Mouse (Mus musculus) R1 (cell line): ENCODE measurements around the gene AW551984.

Experiments
- DNase-seq: peaks from one replicate; pipeline ENCODE4 v3.0.0-alpha.2; 2018; ENCODE audit warnings: low read depth, low spot score

The AW551984 gene

GRCm38 (mm10) chr9:39603999-39604453 is at the start of gene AW551984:
Gene AW551984, minus strand, starts transcription at chr9:39604403.
- peak; percentile 30 for DNase-seq

- no peak for DNase-seq
Observed at GRCm38 (mm10) chr9:39647382-39647781, 43.2 kb upstream of the AW551984 start.

GRCm38 (mm10) chr9:39644785-39645184 is 40.6 kb upstream of the AW551984 start, which contains the start of gene Olfr961:
Gene Olfr961, plus strand, starts transcription at chr9:39645085.
- no peak for DNase-seq

- DNase-seq: peak; percentile 15
Observed at GRCm38 (mm10) chr9:39633913-39634594, 29.9 kb upstream of the AW551984 start.

- DNase-seq: no peak
Observed at GRCm38 (mm10) chr9:39629069-39629468, 24.9 kb upstream of the AW551984 start.

- no peak for DNase-seq
Observed at GRCm38 (mm10) chr9:39624711-39625110, 20.5 kb upstream of the AW551984 start.

GRCm38 (mm10) chr9:39623783-39624182 is 19.6 kb upstream of the AW551984 start:
- no peak for DNase-seq

GRCm38 (mm10) chr9:39621073-39621472 is 16.9 kb upstream of the AW551984 start, which contains the start of gene Olfr960:
Gene Olfr960, plus strand, starts transcription at chr9:39621373.
- no peak for DNase-seq

- peak; percentile 12 for DNase-seq
Observed at GRCm38 (mm10) chr9:39611953-39612352, 7.8 kb upstream of the AW551984 start.

GRCm38 (mm10) chr9:39610355-39610754 is 6.2 kb upstream of the AW551984 start, which contains the start of gene Olfr148:
Gene Olfr148, plus strand, starts transcription at chr9:39610655.
- no peak for DNase-seq

- no peak for DNase-seq
Observed at GRCm38 (mm10) chr9:39608497-39608896, 4.3 kb upstream of the AW551984 start.

- DNase-seq: peak; percentile 13
Observed at GRCm38 (mm10) chr9:39603333-39603845, 814 bp downstream of the AW551984 start.

- peak; percentile 54 for DNase-seq
Observed at GRCm38 (mm10) chr9:39602536-39603332, 1.5 kb downstream of the AW551984 start.

- DNase-seq: no peak
Observed at GRCm38 (mm10) chr9:39577050-39577449, 27.2 kb downstream of the AW551984 start.

- DNase-seq: no peak
Observed at GRCm38 (mm10) chr9:39575469-39575868, 28.7 kb downstream of the AW551984 start, which contains the start of gene Olfr959. Gene Olfr959, minus strand, starts transcription at chr9:39575569.

- no peak for DNase-seq
Observed at GRCm38 (mm10) chr9:39558349-39558647, 45.9 kb downstream of the AW551984 start.

- peak; percentile 4 for DNase-seq
Observed at GRCm38 (mm10) chr9:39557529-39558348, 46.5 kb downstream of the AW551984 start.

GRCm38 (mm10) chr9:39553946-39554345 is 50.3 kb downstream of the AW551984 start, which contains the start of gene Olfr958:
Gene Olfr958, minus strand, starts transcription at chr9:39554054.
- no peak for DNase-seq

- no peak for DNase-seq
Observed at GRCm38 (mm10) chr9:39550806-39551205, 53.4 kb downstream of the AW551984 start.
